Mouse (Mus musculus) NIH3T3 (cell line): ENCODE results near the gene Mrap2.
"Not testable (repeated sequence)": the region's sequence is repeated elsewhere in the genome, so short reads cannot be mapped to it uniquely, and the experiment has no call there.

Experiments
- DNase-seq: peaks from one replicate; pipeline ENCODE4 v3.0.0-alpha.2; 2012; ENCODE audit warnings: low read depth

Mrap2 gene

DNA sequence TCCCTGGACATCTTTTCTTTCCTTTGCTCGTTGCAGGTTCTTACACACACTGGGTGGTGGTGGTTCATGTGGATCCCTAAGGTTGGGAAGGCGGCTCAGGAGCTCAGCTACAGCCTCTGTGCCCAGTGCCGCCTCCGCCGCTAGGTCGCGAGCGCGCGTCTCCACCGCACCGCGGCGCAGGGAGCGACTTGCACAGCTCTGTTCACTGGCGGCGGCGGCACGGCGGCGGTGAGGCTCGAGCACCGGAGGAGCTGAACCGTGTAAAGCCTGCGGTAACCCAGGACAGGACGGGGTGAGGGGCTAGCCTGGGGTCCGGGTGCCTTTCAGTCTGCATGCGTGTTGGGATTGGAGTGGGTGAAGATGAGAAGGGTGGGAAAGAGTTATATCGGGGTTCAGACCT is at the start of gene Mrap2:
Gene Mrap2, plus strand, starts transcription at position 201 of the 400 bp plus-strand sequence.
- no peak for DNase-seq

DNA sequence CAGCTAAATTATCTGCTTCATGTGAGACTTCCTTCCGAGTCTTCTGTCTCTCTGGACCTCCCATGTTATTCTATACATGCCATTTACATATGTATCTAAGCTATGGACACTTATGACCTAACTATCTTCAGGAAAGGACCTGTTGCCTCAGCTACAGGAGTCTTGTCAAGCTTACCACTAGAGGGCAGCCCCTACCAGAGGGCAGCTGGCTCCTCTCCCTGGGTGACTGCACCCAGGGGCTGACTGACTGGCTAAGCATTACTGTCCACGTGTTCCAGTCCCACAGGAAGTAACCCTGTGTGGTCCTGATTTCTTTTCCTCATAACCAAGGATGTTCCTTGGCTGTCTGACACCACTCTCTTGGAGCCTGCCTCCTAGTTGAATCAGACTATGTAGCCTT is 46.1 kb upstream of the Mrap2 start:
- peak; percentile 61 for DNase-seq

DNA sequence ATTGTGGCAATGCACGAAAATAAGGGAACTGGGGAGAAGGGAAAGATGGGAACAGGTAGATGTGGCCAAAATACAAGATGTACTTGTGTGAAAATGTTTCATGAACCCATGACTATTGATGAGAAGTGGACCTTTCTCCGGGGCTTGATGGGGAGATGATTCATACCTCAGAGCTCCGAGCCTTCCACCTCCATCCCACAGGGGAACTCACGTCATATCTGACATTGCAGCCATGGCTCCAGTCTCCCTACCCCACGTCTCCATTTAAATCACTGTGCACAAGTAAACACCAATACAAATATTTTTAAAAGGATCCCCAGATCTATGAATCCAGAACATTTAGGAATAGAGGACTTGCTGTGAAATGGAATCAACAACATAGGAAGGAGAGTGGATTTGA is 29.1 kb upstream of the Mrap2 start:
- no peak for DNase-seq

GRCm38 (mm10) chr9:87115456-87115931 is 28.6 kb upstream of the Mrap2 start:
- no peak for DNase-seq

DNA sequence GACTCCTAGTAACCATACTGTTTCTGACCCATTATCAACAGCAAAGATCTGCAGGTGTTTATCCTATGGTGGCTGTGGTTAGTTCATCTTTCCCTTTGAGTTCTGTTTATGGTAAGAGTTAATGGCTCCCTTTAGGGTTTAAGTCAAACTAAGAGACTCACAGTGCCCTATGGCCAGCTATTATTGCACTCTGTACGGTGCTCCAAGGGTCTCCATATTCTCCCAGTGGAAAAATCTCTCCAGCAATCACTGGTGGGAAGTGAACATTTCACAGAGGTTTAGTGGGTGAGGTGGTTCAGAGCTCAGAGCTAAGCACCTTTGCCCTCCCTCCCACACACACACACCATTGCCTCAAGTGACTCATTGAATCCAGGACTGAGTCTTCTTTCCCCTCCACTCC is 28.1 kb upstream of the Mrap2 start:
- no peak for DNase-seq

DNA sequence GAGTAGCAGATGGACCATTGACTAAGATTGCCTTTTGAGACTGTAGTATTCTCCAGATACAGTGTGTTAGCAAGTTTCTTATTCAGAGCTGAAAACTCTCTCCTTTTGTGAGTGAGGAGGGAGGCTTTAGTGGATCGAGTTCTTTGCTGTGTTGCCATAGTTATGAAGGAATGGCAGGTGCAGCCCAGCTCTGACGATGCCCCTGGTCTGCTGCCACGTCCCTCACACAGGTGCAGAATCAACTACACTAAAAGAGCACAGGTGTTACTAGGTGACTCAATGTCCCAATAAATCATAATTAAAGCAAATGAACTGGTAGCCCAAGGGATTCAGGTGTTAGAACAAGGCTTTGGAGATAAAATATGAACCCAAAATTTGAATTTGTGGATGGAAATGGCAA is 25.1 kb upstream of the Mrap2 start:
- DNase-seq, result no peak

DNA sequence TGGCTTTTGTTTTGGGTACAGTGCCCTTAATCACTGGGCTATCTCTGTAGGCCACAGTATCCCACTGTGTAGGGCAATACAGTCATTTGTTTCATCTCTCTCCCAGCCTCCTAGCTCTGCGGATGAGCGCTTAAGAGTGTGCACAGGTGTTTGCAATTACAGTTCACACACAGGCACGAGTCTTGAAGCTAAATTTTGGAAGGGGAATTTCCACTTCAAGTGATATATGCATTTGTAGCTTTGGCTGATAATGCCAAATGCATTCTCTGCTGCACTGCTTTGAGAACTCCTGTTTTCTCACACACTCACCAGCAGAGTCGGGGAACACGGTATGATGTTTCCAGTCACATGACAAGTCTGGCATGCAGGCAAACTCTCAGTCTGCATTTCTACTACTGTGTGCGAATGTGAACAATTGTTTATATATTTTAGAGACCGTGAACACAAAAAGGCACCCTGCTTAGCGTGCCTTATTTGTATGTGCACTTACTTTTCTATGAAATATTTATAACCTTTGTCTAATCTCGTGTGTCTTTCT is 22.1 kb upstream of the Mrap2 start:
- peak; percentile 2 for DNase-seq

DNA sequence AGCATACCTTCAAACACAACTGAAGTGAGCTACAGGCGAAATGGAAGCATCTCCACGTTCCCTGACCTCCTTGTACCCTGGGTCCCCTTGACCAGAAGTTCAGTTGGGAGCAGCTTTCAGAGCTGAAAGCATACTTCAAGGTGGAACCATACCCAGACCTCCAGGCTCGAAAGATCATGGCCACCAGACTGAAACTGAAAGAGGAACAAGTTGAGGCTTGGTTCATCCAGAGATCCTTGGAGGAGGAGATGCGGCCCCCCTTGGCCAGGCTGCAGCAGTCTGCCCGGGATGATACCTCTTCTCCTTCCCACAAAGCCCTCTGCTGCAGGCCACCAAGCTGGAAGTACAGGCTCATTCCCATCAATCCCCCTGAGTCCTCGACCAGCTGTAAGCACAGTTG is 17.1 kb upstream of the Mrap2 start:
- not testable (repeated sequence) for DNase-seq

- DNase-seq, result peak; percentile 32
Measured at GRCm38 (mm10) chr9:87135765-87136558, 8.1 kb upstream of the Mrap2 start.

- peak; percentile 35 for DNase-seq
Measured at GRCm38 (mm10) chr9:87143076-87143475, 1.0 kb upstream of the Mrap2 start.

- DNase-seq, result no peak
Measured at GRCm38 (mm10) chr9:87144532-87144931, 426 bp downstream of the Mrap2 start.

DNA sequence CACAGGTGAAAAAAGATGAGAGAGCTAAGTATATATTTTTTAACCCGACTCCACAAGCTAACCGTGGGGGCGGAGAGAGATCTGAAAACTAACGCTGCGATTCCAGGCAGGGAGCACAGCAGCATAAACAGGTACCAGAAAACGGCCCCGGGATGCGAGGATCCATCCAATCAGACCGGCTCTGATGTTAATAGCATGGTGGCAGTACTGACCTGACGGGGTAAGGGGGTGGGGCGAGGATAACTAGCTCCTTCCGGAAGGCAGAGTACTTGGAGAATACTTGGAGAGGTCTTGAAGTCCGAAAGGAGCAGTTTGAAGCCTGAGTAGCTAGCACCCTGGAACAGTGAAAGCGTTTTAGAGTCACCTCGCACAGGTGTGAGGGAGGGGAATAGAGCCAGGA is 1.1 kb downstream of the Mrap2 start:
- DNase-seq, result no peak

DNA sequence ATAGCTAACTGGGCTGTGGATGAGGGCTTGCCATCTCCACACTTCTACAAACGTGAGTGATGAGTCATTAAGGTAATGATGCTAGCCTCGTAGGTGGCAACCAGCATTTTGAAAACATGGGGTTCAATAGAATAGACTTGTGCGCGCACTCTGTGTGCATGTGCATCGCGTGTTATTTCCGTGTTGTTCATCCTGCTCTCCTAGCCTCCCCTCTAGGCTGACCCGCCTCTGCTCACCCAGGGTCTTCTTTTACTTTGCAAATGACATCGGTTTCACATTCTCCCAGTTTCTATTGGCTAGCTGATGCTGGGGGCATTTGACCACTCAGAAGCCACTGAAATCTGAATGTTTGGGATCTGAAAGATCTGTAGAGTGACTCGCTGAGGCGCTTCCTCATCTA is 1.6 kb downstream of the Mrap2 start:
- DNase-seq, result no peak

- no peak for DNase-seq
Measured at GRCm38 (mm10) chr9:87146400-87146799, 2.3 kb downstream of the Mrap2 start.

DNA sequence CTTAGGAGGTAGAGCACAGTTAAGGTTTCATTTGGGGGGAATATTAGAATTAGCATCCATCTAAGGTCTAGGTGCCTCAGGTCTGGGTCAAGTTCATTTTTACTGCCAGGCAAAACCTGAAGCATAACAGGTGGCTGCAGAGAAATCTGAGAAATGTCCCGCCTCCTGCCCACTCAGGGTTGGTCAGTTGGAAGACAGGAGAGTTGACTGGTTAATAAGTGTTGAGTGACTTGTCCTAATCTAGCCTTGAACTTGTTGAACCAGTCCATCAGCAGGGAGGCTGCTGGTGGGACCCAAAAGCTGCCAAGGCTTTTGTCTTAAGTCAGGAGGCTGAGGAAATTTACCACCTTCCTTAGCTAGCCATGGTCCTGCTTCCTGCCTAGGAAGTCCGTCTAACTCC is 3.8 kb downstream of the Mrap2 start:
- no peak for DNase-seq

GRCm38 (mm10) chr9:87152641-87153325 is 8.7 kb downstream of the Mrap2 start:
- DNase-seq, result no peak

DNA sequence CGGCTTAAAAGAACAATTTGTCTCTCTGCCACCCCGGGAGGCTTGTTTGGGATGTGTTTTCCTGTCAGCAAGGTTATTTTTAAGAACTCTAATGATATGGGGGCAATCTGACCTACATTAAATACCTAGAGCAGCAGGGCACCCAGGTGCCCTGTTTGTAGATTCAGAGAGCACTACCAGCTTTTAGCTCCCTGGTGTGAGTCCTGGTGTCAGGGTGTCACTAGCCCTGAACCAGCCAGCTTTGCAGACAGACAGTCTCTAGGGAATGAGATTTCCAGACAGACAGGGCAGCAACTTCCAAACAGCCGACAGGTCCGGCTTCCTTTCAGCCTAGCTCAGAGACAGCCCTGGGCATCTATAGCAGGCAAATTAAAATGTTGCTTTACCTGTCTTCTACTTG is 18.5 kb downstream of the Mrap2 start:
- no peak for DNase-seq

DNA sequence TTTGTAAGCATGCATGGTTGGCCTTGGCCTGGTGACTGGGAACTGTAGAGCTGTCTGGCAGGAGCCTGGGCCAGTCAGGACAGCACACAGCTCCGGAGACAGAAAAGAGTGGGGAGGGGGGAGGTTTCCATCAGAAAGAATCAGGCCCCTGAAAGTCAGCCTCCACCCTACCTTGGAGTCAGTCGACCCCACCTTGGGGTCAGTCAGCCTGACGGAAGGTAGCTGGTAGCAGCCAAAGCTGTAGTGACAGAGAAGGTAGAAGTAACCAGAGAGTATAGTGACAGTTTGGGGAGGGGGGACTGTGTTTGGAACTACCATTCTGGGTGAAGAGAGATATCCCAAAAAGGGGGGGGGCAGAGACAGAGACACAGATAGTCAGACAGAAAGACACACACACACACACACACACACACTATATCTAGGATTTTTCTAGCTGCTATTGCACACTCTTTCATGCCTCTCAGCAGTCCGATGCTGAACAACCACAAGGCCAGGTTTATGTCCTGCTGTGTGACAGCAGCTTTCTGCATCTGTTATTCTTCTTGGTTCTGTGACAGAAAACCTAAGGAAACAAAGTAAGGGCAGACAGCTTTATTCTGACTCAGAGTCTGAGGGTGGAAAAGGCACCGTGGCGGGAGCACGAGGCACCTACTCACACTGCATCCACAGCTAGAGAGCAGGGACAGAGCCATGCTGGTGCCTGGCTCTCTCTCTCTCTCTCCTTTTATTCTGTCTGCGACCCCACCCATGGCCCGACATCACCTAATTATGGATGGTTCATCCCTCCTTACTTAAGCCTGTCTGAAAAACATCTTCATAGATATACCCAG is 23.1 kb downstream of the Mrap2 start:
- no peak for DNase-seq

DNA sequence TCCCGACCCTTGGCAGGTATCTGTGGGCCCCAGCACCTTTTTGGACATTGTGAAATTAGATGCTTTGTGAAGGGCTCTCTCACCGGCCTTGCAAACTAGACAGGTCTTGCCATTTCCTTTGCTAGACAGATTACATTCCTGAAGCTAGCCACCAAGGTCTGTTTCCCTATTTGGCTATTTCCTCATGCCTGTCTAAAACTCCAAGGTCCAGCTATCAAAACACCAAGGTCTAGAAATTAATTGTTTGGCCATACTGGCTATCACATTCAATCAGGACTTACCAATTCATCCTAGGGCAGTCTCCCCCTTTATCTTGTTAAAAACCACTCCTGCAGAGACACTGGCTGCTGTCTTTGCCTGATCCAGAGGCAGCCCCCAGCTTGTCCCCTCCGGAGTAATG is 23.9 kb downstream of the Mrap2 start:
- no peak for DNase-seq

DNA sequence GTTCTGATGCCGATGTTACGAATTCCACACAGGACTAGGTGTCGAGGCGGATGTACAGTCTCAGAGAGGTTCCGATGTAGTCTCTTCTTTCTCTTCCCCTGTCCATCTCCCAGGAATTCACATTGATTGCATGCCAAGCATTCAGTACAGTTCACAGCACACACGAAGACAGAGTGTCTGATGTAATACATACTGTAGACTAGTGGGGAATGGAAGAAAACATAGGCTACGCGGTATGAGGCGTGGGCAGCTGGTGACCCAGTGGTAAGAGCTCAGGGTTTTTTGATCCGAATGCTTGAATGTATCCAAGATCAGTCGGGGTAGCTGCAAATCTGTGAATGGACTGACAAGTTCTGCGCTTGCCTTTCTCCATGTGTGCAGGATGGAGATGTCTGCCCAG is 25.0 kb downstream of the Mrap2 start:
- DNase-seq, result no peak

GRCm38 (mm10) chr9:87170891-87171290 is 26.8 kb downstream of the Mrap2 start:
- DNase-seq, result no peak

- no peak for DNase-seq
Measured at GRCm38 (mm10) chr9:87171517-87171916, 27.4 kb downstream of the Mrap2 start.
